Mouse (Mus musculus) neural tube, embryonic 11.5 days (tissue): Measurements from ENCODE around the gene D730048I06Rik. TPM values are rescaled to one million over a fixed set of nuclear protein-coding genes. Genes with fewer than 3 reads are reported as not detected.
"Not testable (repeated sequence)": the region's sequence is repeated elsewhere in the genome, so short reads cannot be mapped to it uniquely, and the experiment has no call there.

Experiments used
- ATAC-seq: fragments of 200-750 bp; cut with Nextera tagmentation; 2 replicates; pipeline ENCODE4 v1.8.0; 2017; ENCODE audit warnings: moderate number of reproducible peaks, mild to moderate bottlenecking, moderate TSS enrichment, moderate library complexity; ENCODE audit not compliant: insufficient read depth, low FRiP score, low TSS enrichment
- DNase-seq: peaks from one replicate; pipeline ENCODE4 v3.0.0-alpha.2; 2015; ENCODE audit warnings: low spot score
- H3K27ac ChIP-seq: fragments of 300-500 bp; sonication (generic); 2 replicates; pipeline ENCODE4 v1.5.1; 2014; ENCODE audit warnings: low read depth, mild to moderate bottlenecking, low read length
- H3K27me3 ChIP-seq: fragments of 300-500 bp; sonication (generic); 2 replicates; pipeline ENCODE4 v1.6.1; 2014; ENCODE audit warnings: mild to moderate bottlenecking, low read length, mixed read lengths; ENCODE audit not compliant: control insufficient read depth, insufficient read depth
- H3K36me3 ChIP-seq: fragments of 300-500 bp; sonication (generic); 2 replicates; pipeline ENCODE4 v1.6.1; 2014; ENCODE audit warnings: mild to moderate bottlenecking, low read length, moderate library complexity, mixed read lengths; ENCODE audit not compliant: control insufficient read depth, insufficient read depth
- H3K4me1 ChIP-seq: fragments of 300-500 bp; sonication (generic); 2 replicates; pipeline ENCODE4 v1.6.1; 2014; ENCODE audit warnings: low read length, mixed read lengths; ENCODE audit not compliant: control insufficient read depth, insufficient read depth
- H3K4me2 ChIP-seq: fragments of 300-500 bp; sonication (generic); 2 replicates; pipeline ENCODE4 v1.6.1; 2014; ENCODE audit warnings: low read depth, mild to moderate bottlenecking, moderate library complexity
- H3K4me3 ChIP-seq: fragments of 300-500 bp; sonication (generic); 2 replicates; pipeline ENCODE4 v1.5.1; 2014; ENCODE audit warnings: low read depth, low read length
- H3K9ac ChIP-seq: fragments of 300-500 bp; sonication (generic); 2 replicates; pipeline ENCODE4 v1.6.1; 2014; ENCODE audit warnings: mild to moderate bottlenecking, low read length
- H3K9me3 ChIP-seq: fragments of 300-500 bp; sonication (generic); 2 replicates; pipeline ENCODE4 v1.6.1; 2016; ENCODE audit warnings: low read length; ENCODE audit not compliant: control insufficient read depth
- WGBS: fragments of 180-500 bp; shearing (Covaris S2); extraction: QIAGEN DNeasy Blood & Tissue Kit; methylation state at CpG from one replicate; pipeline ENCODE4 v1.1.7; 2014; 5-methylcytosine and 5-hydroxymethylcytosine counted together
- polyA plus RNA-seq: library from polyadenylated mRNA; unstranded; fragments of >200 nt; fragmentation: Nextera tagmentation; extraction: Ambion mirVana; gene quantifications from 2 replicates; pipeline ENCODE4 v1.2.1, GENCODE M21; 2014

Gene D730048I06Rik
- polyA plus RNA-seq = not detected in 2 replicates

GRCm38 (mm10) chr9:35790001-35790400, at the start of gene D730048I06Rik, which contains the start of gene Gm27235:
Gene D730048I06Rik, minus strand, starts transcription at chr9:35790112.
Gene Gm27235, minus strand, starts transcription at chr9:35790101.
- Histone ChIP-seq H3K4me2 (no peak within 1 kb of the TSS), H3K4me3 (no peak within 1 kb of the TSS), H3K27ac (no peak within 1 kb of the TSS), H3K4me1 (no peaks in the 10 kb centered on the region), H3K36me3 (no peaks in the 10 kb centered on the region), H3K27me3 (no peaks in the 10 kb centered on the region), H3K9me3 (peaks cover 6% of the 10 kb centered on the region), H3K9ac (no peak within 1 kb of the TSS)
- 92% methylated on average over 3 of the region's 3 CpGs for WGBS
- no peak for DNase-seq
- no peak for ATAC-seq

DNA sequence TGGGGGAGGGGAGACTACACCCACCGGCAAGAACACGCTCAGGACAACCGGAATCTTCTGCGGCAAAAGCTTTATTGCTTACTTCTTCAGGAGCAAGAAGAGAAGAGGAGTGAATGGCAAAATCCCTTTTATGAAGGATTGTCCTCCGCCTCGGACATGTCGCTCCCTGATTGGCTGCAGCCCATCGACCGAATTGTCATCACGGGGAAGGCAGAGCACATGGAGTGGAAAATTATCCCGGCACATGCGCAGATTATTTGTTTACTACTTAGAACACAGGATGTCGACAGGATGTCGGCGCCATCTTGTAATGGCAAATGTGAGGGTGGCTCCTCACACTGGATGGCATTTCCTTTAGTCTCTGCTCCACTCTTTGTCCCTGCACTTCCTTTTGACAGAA, 28.0 kb upstream of the D730048I06Rik start:
- WGBS = 96% methylated on average over 15 of the region's 15 CpGs
- not testable (repeated sequence) for DNase-seq, H3K9me3 ChIP-seq, H3K27ac ChIP-seq, H3K36me3 ChIP-seq, H3K4me1 ChIP-seq, H3K4me3 ChIP-seq, H3K9ac ChIP-seq, H3K4me2 ChIP-seq, H3K27me3 ChIP-seq, ATAC-seq

DNA sequence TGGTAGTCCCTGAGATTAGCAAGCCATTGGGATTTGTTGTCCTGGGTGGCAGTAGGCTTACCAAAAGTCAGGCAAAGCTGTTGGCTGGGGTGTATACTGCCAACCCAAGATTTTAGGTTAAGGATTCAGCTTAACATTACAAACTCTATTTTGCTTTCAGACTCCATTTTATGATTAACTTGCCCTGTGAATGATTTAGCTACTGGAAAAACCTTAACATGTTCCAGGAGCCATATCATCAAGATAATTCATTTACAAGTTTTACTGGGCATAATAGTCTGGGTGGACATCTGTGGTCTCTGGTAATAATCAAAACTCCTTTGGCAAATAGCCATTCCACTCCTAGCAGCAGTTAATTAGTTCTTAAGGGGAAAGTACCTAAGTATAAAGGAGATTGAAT, 8.2 kb upstream of the D730048I06Rik start:
- Histone ChIP-seq H3K9me3 (0 out of 2 replicates have a peak, but pooled peaks cover 2% of the 10 kb centered on the region), H3K27me3 (no peaks in the 10 kb centered on the region), H3K4me2 (no peak overlapping the region), H3K9ac (no peak overlapping the region), H3K4me3 (no peak overlapping the region), H3K36me3 (no peaks in the 10 kb centered on the region), H3K4me1 (no peaks in the 10 kb centered on the region), H3K27ac (no peak overlapping the region)
- ATAC-seq (no peak), DNase-seq (no peak)

GRCm38 (mm10) chr9:35778009-35778408, 11.9 kb downstream of the D730048I06Rik start, which contains the start of gene Gm17727:
Gene Gm17727, minus strand, starts transcription at chr9:35778109.
- Histone ChIP-seq H3K27me3 (no peaks in the 10 kb centered on the region), H3K9me3 (no peaks in the 10 kb centered on the region), H3K4me3 (no peak within 1 kb of the TSS), H3K9ac (no peak within 1 kb of the TSS), H3K27ac (no peak within 1 kb of the TSS), H3K36me3 (no peaks in the 10 kb centered on the region), H3K4me1 (no peaks in the 10 kb centered on the region), H3K4me2 (no peak within 1 kb of the TSS)
- ATAC-seq (no peak), DNase-seq (no peak)
- 72% methylated on average over 3 of the region's 3 CpGs for WGBS

GRCm38 (mm10) chr9:35756843-35757242, 33.1 kb downstream of the D730048I06Rik start:
- ATAC-seq (no peak), DNase-seq (no peak)
- Histone ChIP-seq H3K4me2 (no peak overlapping the region), H3K36me3 (no peaks in the 10 kb centered on the region), H3K4me1 (no peaks in the 10 kb centered on the region), H3K9me3 (no peaks in the 10 kb centered on the region; the same call in 1 of the 2 replicates), H3K4me3 (no peak overlapping the region), H3K9ac (no peak overlapping the region), H3K27ac (no peak overlapping the region), H3K27me3 (no peaks in the 10 kb centered on the region)

- ATAC-seq (no peak), DNase-seq (no peak)
- Histone ChIP-seq H3K4me3 (no peak within 1 kb of the TSS), H3K27ac (no peak within 1 kb of the TSS), H3K36me3 (no peaks in the 10 kb centered on the region), H3K4me1 (no peaks in the 10 kb centered on the region), H3K9me3 (no peaks in the 10 kb centered on the region), H3K4me2 (no peak within 1 kb of the TSS), H3K27me3 (no peaks in the 10 kb centered on the region), H3K9ac (no peak within 1 kb of the TSS)
Measured at GRCm38 (mm10) chr9:35740749-35741148, 49.2 kb downstream of the D730048I06Rik start, which contains the start of gene Gm17677. Gene Gm17677, plus strand, starts transcription at chr9:35741049.

Other genes starting within 250 kb of the D730048I06Rik start
- 11.3 and 11.4 TPM in 2 replicates for gene Ddx25, start 231.6 kb downstream of the D730048I06Rik start, polyA plus RNA-seq
- 19.6 and 20.9 TPM in 2 replicates for gene Pus3, start 231.5 kb downstream of the D730048I06Rik start, polyA plus RNA-seq
- 0.53 and 0.66 TPM in 2 replicates for gene Pate2, start 219.8 kb downstream of the D730048I06Rik start, polyA plus RNA-seq
- gene Hyls1, start 219.7 kb downstream of the D730048I06Rik start, polyA plus RNA-seq = 28.1 and 28.8 TPM in 2 replicates
- not detected in 2 replicates for gene Pate4, start 178.2 kb downstream of the D730048I06Rik start, polyA plus RNA-seq
- gene Pate3, start 141.9 kb downstream of the D730048I06Rik start, polyA plus RNA-seq = not detected in 2 replicates
- not detected in 2 replicates for gene Pate1, start 102.7 kb downstream of the D730048I06Rik start, polyA plus RNA-seq
- not detected in 2 replicates for gene Gm17677, start 49.1 kb downstream of the D730048I06Rik start, polyA plus RNA-seq
- not detected in 2 replicates for gene Gm17727, start 12.0 kb downstream of the D730048I06Rik start, polyA plus RNA-seq
- not detected in 2 replicates for gene Gm27235, start within 50 bp of the D730048I06Rik start, polyA plus RNA-seq
- not detected in 2 replicates for gene 9230110F15Rik, start 54.0 kb upstream of the D730048I06Rik start, polyA plus RNA-seq
- not detected in 2 replicates for gene 9230113P08Rik, start 118.3 kb upstream of the D730048I06Rik start, polyA plus RNA-seq